Mouse (Mus musculus) G1E (cell line): ENCODE measurements around the gene Pagr1b.

Experiments used
- CTCF ChIP-seq: IDR thresholded peaks from 2 replicates; pipeline ENCODE4 v1.5.1; 2012; ENCODE audit warnings: low read depth, low read length, inconsistent platforms, mixed read lengths
- GATA1 ChIP-seq: IDR thresholded peaks from 2 replicates; pipeline ENCODE4 v1.6.1; 2012; ENCODE audit warnings: borderline replicate concordance, low read length, inconsistent platforms, mixed read lengths
- GATA2 ChIP-seq: IDR thresholded peaks from 2 replicates; pipeline ENCODE4 v1.6.1; 2012; ENCODE audit warnings: low read depth, low read length, inconsistent platforms, borderline replicate concordance
- TAL1 ChIP-seq: conservative IDR thresholded peaks from 2 replicates; pipeline ENCODE4 v1.6.1; 2012; ENCODE audit warnings: low read depth, low read length, inconsistent platforms, mixed read lengths

GRCm38 (mm10) chr7:127030172-127030571 is 13.9 kb upstream of the Pagr1b start:
- TF ChIP-seq CTCF, result no peak
- TF ChIP-seq TAL1, result no peak
- no peak for TF ChIP-seq GATA1
- no peak for TF ChIP-seq GATA2
